Comparison of ENCODE assay signal across 11 mouse cellular contexts in genomic region chr11:60366239-60367019, GRCm38 (mm10). TPM values are rescaled to one million over a fixed set of nuclear protein-coding genes. Genes with fewer than 3 reads are reported as not detected.
DNase-seq lines count a peak whose midpoint lies in the region; ATAC-seq and TF ChIP-seq lines count a peak whose summit lies in the region.
"Had no signal": no experiment of that assay in that cellular context is flagged by ENCODE, and none has a peak within 500 bp of the region (broad histone marks: within the 10 kb centered on the region; RNA-seq: fewer than 3 reads in every experiment).

No protein-coding gene starts in this region.

- H3K4me3 ChIP-seq in intestine, embryonic 14.5 days (ENCODE audit: low read depth, low read length), result no peak overlapping the region
- no peak overlapping the region for H3K4me3 ChIP-seq in intestine, embryonic 15.5 days (replicated peaks)
- no peak overlapping the region for H3K4me3 ChIP-seq in limb, embryonic 14.5 days (replicated peaks; ENCODE audit: low read length)

- H3K36me3 ChIP-seq in intestine, embryonic 14.5 days (ENCODE audit: control insufficient read depth, insufficient read depth, low read length), result no peaks in the 10 kb centered on the region
- no peaks in the 10 kb centered on the region for H3K36me3 ChIP-seq in intestine, embryonic 15.5 days
- H3K36me3 ChIP-seq in limb, embryonic 14.5 days (ENCODE audit: control insufficient read depth, insufficient read depth, low read length), result no peaks in the 10 kb centered on the region

- DNase-seq in intestine, embryonic 14.5 days (ENCODE audit: low spot score), result no peak
- peak; percentile 76 for DNase-seq in ES-CJ7 (ENCODE audit: low read depth, low spot score)
- DNase-seq in embryo, embryonic 9.5 days (ENCODE audit: extremely low spot score), result peak; percentile 21
- peak; percentile 74 for DNase-seq in limb, embryonic 14.5 days (ENCODE audit: low spot score)
- DNase-seq in layer of hippocampus, postnatal 25 days (ENCODE audit: extremely low spot score in 1 of 2, low spot score in 1 of 2), result no peak
- DNase-seq: kidney, postnatal 25 days; lung, adult 18-20 months had no signal

- 26% methylated on average over 16 of the region's 16 CpGs for WGBS in intestine, embryonic 14.5 days
- 30% methylated on average over 16 of the region's 16 CpGs for WGBS in intestine, embryonic 15.5 days
- 14% methylated on average over 16 of the region's 16 CpGs for WGBS in limb, embryonic 14.5 days

- H3K9me3 ChIP-seq in intestine, embryonic 14.5 days (ENCODE audit: control insufficient read depth, low read length), result no peaks in the 10 kb centered on the region
- H3K9me3 ChIP-seq in intestine, embryonic 15.5 days, result no peaks in the 10 kb centered on the region
- H3K9me3 ChIP-seq in limb, embryonic 14.5 days (ENCODE audit: control insufficient read depth, low read length), result no peaks in the 10 kb centered on the region

- peak overlapping the region; percentile 57; the same call in 1 of the 2 replicates for H3K27ac ChIP-seq in intestine, embryonic 14.5 days (ENCODE audit: low read depth)
- no peak overlapping the region for H3K27ac ChIP-seq in intestine, embryonic 15.5 days
- peak overlapping the region; percentile 81 for H3K27ac ChIP-seq in limb, embryonic 14.5 days (replicated peaks; ENCODE audit: low read depth, low read length)

- TF ChIP-seq POLR2A in limb, embryonic 14.5 days (IDR thresholded peaks at IDR 0.05; ENCODE audit: borderline replicate concordance, extremely low read depth, insufficient read depth, insufficient read length), result no peak

- H3K27me3 ChIP-seq in intestine, embryonic 14.5 days (replicated peaks; ENCODE audit: control insufficient read depth, insufficient read depth, low read length), result no peaks in the 10 kb centered on the region
- H3K27me3 ChIP-seq in intestine, embryonic 15.5 days (replicated peaks), result no peaks in the 10 kb centered on the region
- H3K27me3 ChIP-seq in limb, embryonic 14.5 days (ENCODE audit: control insufficient read depth, insufficient read depth, low read length), result no peaks in the 10 kb centered on the region
- H3K27me3 ChIP-seq: Patski had no signal

- peak; percentile 47 for ATAC-seq in intestine, embryonic 14.5 days (replicated peaks; ENCODE audit: low FRiP score, low TSS enrichment, low read depth)
- ATAC-seq in intestine, embryonic 15.5 days, result no peak
- ATAC-seq in limb, embryonic 14.5 days (ENCODE audit: low FRiP score, low read depth), result peak; percentile 81
- ATAC-seq in cerebellum, adult (ENCODE audit: insufficient number of reproducible peaks, low FRiP score, low TSS enrichment), result no peak
- ATAC-seq: forebrain, embryonic 16.5 days; Patski had no signal

- H3K4me2 ChIP-seq in intestine, embryonic 14.5 days (ENCODE audit: low read length), result no peak overlapping the region
- H3K4me2 ChIP-seq in intestine, embryonic 15.5 days (replicated peaks), result no peak overlapping the region
- no peak overlapping the region; the same call in 1 of the 2 replicates for H3K4me2 ChIP-seq in limb, embryonic 14.5 days (replicated peaks; ENCODE audit: low read depth, low read length, severe bottlenecking)

- H3K9ac ChIP-seq in intestine, embryonic 14.5 days (ENCODE audit: low read length), result no peak overlapping the region
- no peak overlapping the region for H3K9ac ChIP-seq in intestine, embryonic 15.5 days
- 0 out of 2 replicates have a peak overlapping the region, but pooled peaks have one; percentile 9 for H3K9ac ChIP-seq in limb, embryonic 14.5 days (ENCODE audit: low read depth, low read length, severe bottlenecking)

- H3K4me1 ChIP-seq in intestine, embryonic 14.5 days (replicated peaks; ENCODE audit: control insufficient read depth, insufficient read depth, low read length), result peaks cover 6% of the 10 kb centered on the region; the same call in 1 of the 2 replicates
- peaks cover 7% of the 10 kb centered on the region; the same call in 1 of the 2 replicates for H3K4me1 ChIP-seq in intestine, embryonic 15.5 days (replicated peaks)
- peaks cover 18% of the 10 kb centered on the region for H3K4me1 ChIP-seq in limb, embryonic 14.5 days (ENCODE audit: control insufficient read depth, insufficient read depth, low read length)

RNA-seq across cellular contexts. Expression of gene Drc3, which starts 13.3 kb away (rescaled TPM):
- 1.6 and 1.8 TPM in 2 replicates for polyA plus RNA-seq in intestine, embryonic 14.5 days (2014; fragmentation: Nextera tagmentation; extraction: Ambion mirVana)
- 1.9 and 2.1 TPM in 2 replicates for polyA plus RNA-seq in intestine, embryonic 15.5 days (2015; fragmentation: Nextera tagmentation; extraction: Ambion mirVana)
- 1.9 and 2.5 TPM in 2 replicates for polyA plus RNA-seq in limb, embryonic 14.5 days (2012; rRNA removed)
- polyA plus RNA-seq in limb, embryonic 14.5 days (2014; fragmentation: Nextera tagmentation; extraction: Ambion mirVana), result 1.3 and 2.9 TPM in 2 replicates
- 1 to 10 TPM; 5.3 to 5.9 TPM for total RNA-seq in layer of hippocampus, postnatal 25 days (2021)

RNA-seq across cellular contexts. Expression of gene Tom1l2, which starts 13.7 kb away (rescaled TPM):
- 16.3 and 19.4 TPM in 2 replicates for polyA plus RNA-seq in intestine, embryonic 14.5 days (2014; fragmentation: Nextera tagmentation; extraction: Ambion mirVana)
- polyA plus RNA-seq in intestine, embryonic 15.5 days (2015; fragmentation: Nextera tagmentation; extraction: Ambion mirVana), result 22.3 and 27.1 TPM in 2 replicates
- 36.0 and 49.8 TPM in 2 replicates for polyA plus RNA-seq in limb, embryonic 14.5 days (2012; rRNA removed)
- polyA plus RNA-seq in limb, embryonic 14.5 days (2014; fragmentation: Nextera tagmentation; extraction: Ambion mirVana), result 21.5 and 22.4 TPM in 2 replicates
- 100 to 1,000 TPM; 170 to 175 TPM for total RNA-seq in layer of hippocampus, postnatal 25 days (2021)

RNA-seq across cellular contexts. Expression of gene Gid4, which starts 50.5 kb away (rescaled TPM):
- 28.9 and 29.1 TPM in 2 replicates for polyA plus RNA-seq in intestine, embryonic 14.5 days (2014; fragmentation: Nextera tagmentation; extraction: Ambion mirVana)
- 24.5 and 24.6 TPM in 2 replicates for polyA plus RNA-seq in intestine, embryonic 15.5 days (2015; fragmentation: Nextera tagmentation; extraction: Ambion mirVana)
- 20.5 and 22.4 TPM in 2 replicates for polyA plus RNA-seq in limb, embryonic 14.5 days (2012; rRNA removed)
- polyA plus RNA-seq in limb, embryonic 14.5 days (2014; fragmentation: Nextera tagmentation; extraction: Ambion mirVana), result 28.5 and 30.2 TPM in 2 replicates
- 10 to 100 TPM; 50.1 to 53.8 TPM for total RNA-seq in layer of hippocampus, postnatal 25 days (2021)

RNA-seq across cellular contexts. Expression of gene Atpaf2, which starts 51.8 kb away (rescaled TPM):
- polyA plus RNA-seq in intestine, embryonic 14.5 days (2014; fragmentation: Nextera tagmentation; extraction: Ambion mirVana), result 59.5 and 62.2 TPM in 2 replicates
- 57.6 and 62.7 TPM in 2 replicates for polyA plus RNA-seq in intestine, embryonic 15.5 days (2015; fragmentation: Nextera tagmentation; extraction: Ambion mirVana)
- 38.0 and 46.2 TPM in 2 replicates for polyA plus RNA-seq in limb, embryonic 14.5 days (2012; rRNA removed)
- polyA plus RNA-seq in limb, embryonic 14.5 days (2014; fragmentation: Nextera tagmentation; extraction: Ambion mirVana), result 47.0 and 50.1 TPM in 2 replicates
- 10 to 100 TPM; 29.1 to 31.4 TPM for total RNA-seq in layer of hippocampus, postnatal 25 days (2021)

Comparison
In these comparisons a context has a peak if more than half of its experiments do, and no peak if none do; other contexts are left out.
1. ATAC-seq: peak in intestine, embryonic 14.5 days (single experiment) and limb, embryonic 14.5 days (single experiment); none in intestine, embryonic 15.5 days (single experiment) and cerebellum, adult (single experiment).
2. DNase-seq: peak in ES-CJ7 (single experiment), embryo, embryonic 9.5 days (single experiment) and limb, embryonic 14.5 days (single experiment); none in intestine, embryonic 14.5 days (single experiment) and layer of hippocampus, postnatal 25 days (0 of 2).